Comparison of ENCODE assay signal across 21 mouse cellular contexts in genomic region chr1:167505427-167505826, GRCm38 (mm10). TPM values are rescaled to one million over a fixed set of nuclear protein-coding genes. Genes with fewer than 3 reads are reported as not detected.
A peak's percentile ranks its signal among the peaks of the same experiment; 100 is the strongest.
DNase-seq lines count a peak whose midpoint lies in the region; ATAC-seq and TF ChIP-seq lines count a peak whose summit lies in the region.
"Had no signal": no experiment of that assay in that cellular context is flagged by ENCODE, and none has a peak within 500 bp of the region (broad histone marks: within the 10 kb centered on the region; RNA-seq: fewer than 3 reads in every experiment).

No protein-coding gene starts in this region.

- no peak for TF ChIP-seq CTCF in liver, postnatal 0 days (IDR thresholded peaks at IDR 0.05; ENCODE audit: low read depth)

- no peak overlapping the region for H3K27ac ChIP-seq in hindbrain, embryonic 16.5 days (ENCODE audit: low read depth, low read length)
- no peak overlapping the region for H3K27ac ChIP-seq in liver, postnatal 0 days (ENCODE audit: low read depth)
- H3K27ac ChIP-seq: embryonic facial prominence, embryonic 15.5 days; intestine, embryonic 15.5 days; kidney, embryonic 15.5 days had no signal

- 0 out of 2 replicates have a peak, but pooled peaks have one; percentile 17 for ATAC-seq in hindbrain, embryonic 16.5 days
- no peak for ATAC-seq in liver, postnatal 0 days
- ATAC-seq: intestine, embryonic 15.5 days had no signal

- peak; percentile 74 for DNase-seq in heart, adult 11 months
- no peak for DNase-seq in heart, postnatal 14 days
- DNase-seq in retina, postnatal 1 day: peak; percentile 30
- DNase-seq in retina, embryonic 14.5 days (ENCODE audit: low spot score): no peak
- DNase-seq in frontal cortex, adult 2 months (ENCODE audit: extremely low spot score in 1 of 2, low spot score in 1 of 2): no peak
- DNase-seq in liver, postnatal 0 days: no peak
- DNase-seq: adrenal gland, postnatal 25 days; B cell, adult 2 months; embryo, embryonic 11 days; gastrocnemius, postnatal 10 days; liver; lung, adult 18-20 months; right cerebral cortex, postnatal 25 days; thymus, postnatal 25 days had no signal

- H3K9ac ChIP-seq in hindbrain, embryonic 16.5 days (ENCODE audit: low read depth, low read length): no peak overlapping the region
- no peak overlapping the region for H3K9ac ChIP-seq in liver, postnatal 0 days (replicated peaks)
- H3K9ac ChIP-seq: embryonic facial prominence, embryonic 15.5 days; intestine, embryonic 15.5 days; kidney, embryonic 15.5 days had no signal

- TF ChIP-seq EP300 in liver, postnatal 0 days (IDR thresholded peaks at IDR 0.05; ENCODE audit: low read depth): no peak

- no peaks in the 10 kb centered on the region for H3K27me3 ChIP-seq in hindbrain, embryonic 16.5 days (replicated peaks; ENCODE audit: control insufficient read depth, insufficient read depth, low read length)
- no peaks in the 10 kb centered on the region for H3K27me3 ChIP-seq in liver, postnatal 0 days (ENCODE audit: insufficient read depth, low read length)
- H3K27me3 ChIP-seq: intestine, embryonic 15.5 days; kidney, embryonic 15.5 days had no signal

- H3K4me1 ChIP-seq in hindbrain, embryonic 16.5 days (ENCODE audit: control insufficient read depth, insufficient read depth, low read depth, low read length): peaks cover 4% of the 10 kb centered on the region; the same call in 1 of the 2 replicates
- no peaks in the 10 kb centered on the region for H3K4me1 ChIP-seq in liver, postnatal 0 days (ENCODE audit: insufficient read depth)
- H3K4me1 ChIP-seq: intestine, embryonic 15.5 days; kidney, embryonic 15.5 days had no signal

- no peak overlapping the region for H3K4me3 ChIP-seq in hindbrain, embryonic 16.5 days (ENCODE audit: low read length)
- no peak overlapping the region for H3K4me3 ChIP-seq in liver, postnatal 0 days (ENCODE audit: low read depth, low read length)
- H3K4me3 ChIP-seq: embryonic facial prominence, embryonic 15.5 days; intestine, embryonic 15.5 days; kidney, embryonic 15.5 days had no signal

- H3K4me2 ChIP-seq in hindbrain, embryonic 16.5 days (ENCODE audit: low read length): no peak overlapping the region
- H3K4me2 ChIP-seq in liver, postnatal 0 days (ENCODE audit: low read depth, low read length): no peak overlapping the region
- H3K4me2 ChIP-seq: embryonic facial prominence, embryonic 15.5 days; intestine, embryonic 15.5 days; kidney, embryonic 15.5 days had no signal

- WGBS in hindbrain, embryonic 16.5 days: 91% methylated on average over 1 of the region's 1 CpGs
- WGBS in liver, postnatal 0 days (ENCODE audit: insufficient replicate concordance): 86% methylated on average over 1 of the region's 1 CpGs

- intact Hi-C loops in heart, postnatal 14 days (cut with DNase I): no loop called here

- H3K9me3 ChIP-seq in hindbrain, embryonic 16.5 days (ENCODE audit: control insufficient read depth, low read length): no peaks in the 10 kb centered on the region
- no peaks in the 10 kb centered on the region for H3K9me3 ChIP-seq in liver, postnatal 0 days (ENCODE audit: low read length)
- H3K9me3 ChIP-seq: embryonic facial prominence, embryonic 15.5 days; intestine, embryonic 15.5 days; kidney, embryonic 15.5 days had no signal

- H3K36me3 ChIP-seq in hindbrain, embryonic 16.5 days (ENCODE audit: control insufficient read depth, insufficient read depth, low read length): no peaks in the 10 kb centered on the region
- H3K36me3 ChIP-seq in liver, postnatal 0 days (replicated peaks; ENCODE audit: insufficient read depth, low read length): no peaks in the 10 kb centered on the region
- H3K36me3 ChIP-seq: embryonic facial prominence, embryonic 15.5 days; intestine, embryonic 15.5 days; kidney, embryonic 15.5 days had no signal

RNA-seq across cellular contexts. Expression of gene Lrrc52, which starts 38.8 kb away (rescaled TPM):
- total RNA-seq in heart, postnatal 14 days (2021): 1 to 10 TPM; 2.0 to 2.5 TPM
- not detected in 2 replicates for polyA plus RNA-seq in hindbrain, embryonic 16.5 days (2015; fragmentation: Nextera tagmentation; extraction: Ambion mirVana)
- polyA plus RNA-seq in frontal cortex, adult 2 months (2012; rRNA removed): not detected in 2 replicates
- polyA plus RNA-seq in liver, postnatal 0 days (2015; fragmentation: Nextera tagmentation; extraction: Ambion mirVana): not detected in 2 replicates
- total RNA-seq: adrenal gland, postnatal 25 days; layer of hippocampus, postnatal 25 days; left cerebral cortex, postnatal 25 days had no signal
- polyA plus RNA-seq: embryonic facial prominence, embryonic 15.5 days; intestine, embryonic 15.5 days; kidney, embryonic 15.5 days; large intestine, adult 2 months had no signal

Comparison
In these comparisons a context has a peak if more than half of its experiments do, and no peak if none do; other contexts are left out.
1. DNase-seq: peak in heart, adult 11 months (single experiment) and retina, postnatal 1 day (single experiment); none in heart, postnatal 14 days (0 of 2), retina, embryonic 14.5 days (single experiment), frontal cortex, adult 2 months (0 of 2) and liver, postnatal 0 days (single experiment).